Mouse (Mus musculus) inflammation-experienced regulatory T-cells, adult 16 weeks (primary cell): ENCODE results near the gene Lrrc26. TPM values are rescaled to one million over a fixed set of nuclear protein-coding genes. Genes with fewer than 3 reads are reported as not detected.

Source experiments
- polyA plus RNA-seq: library from polyadenylated mRNA; unstranded; fragments of 100-300 nt; shearing (Covaris generic); gene quantifications from one replicate; pipeline ENCODE4 v1.2.1, GENCODE M21; 2017

Gene Lrrc26
- not detected for polyA plus RNA-seq

DNA sequence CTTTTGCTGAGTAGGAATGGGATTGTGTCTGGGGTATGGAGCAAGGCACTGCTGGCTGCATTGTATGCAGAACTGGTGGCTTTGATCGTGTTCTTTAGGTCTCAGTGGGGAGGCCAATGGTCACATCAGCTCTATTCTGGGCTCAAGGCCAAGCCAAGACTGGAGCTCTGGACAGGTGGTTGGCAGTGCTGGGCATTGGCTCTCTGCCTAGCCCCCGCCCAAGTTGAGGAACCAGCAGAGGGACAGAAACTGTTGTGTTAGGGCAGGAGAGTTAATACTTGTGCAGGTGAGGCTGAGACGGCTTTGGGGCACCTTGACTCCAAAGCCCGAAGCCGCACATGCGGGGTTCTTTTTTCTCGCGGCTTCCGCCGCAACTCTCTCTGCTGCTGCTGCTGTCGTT, at the start of gene Lrrc26:
Gene Lrrc26 (plus strand): TSS at position 265 of the 400 bp plus-strand sequence.

GRCm38 (mm10) chr2:25242101-25242506, 47.6 kb upstream of the Lrrc26 start, which contains the start of the genes Rnf208 and Cysrt1:
Gene Rnf208, plus strand, starts transcription at chr2:25242255.
Gene Cysrt1, minus strand, starts transcription at chr2:25242452.

GRCm38 (mm10) chr2:25246183-25247072, 43.3 kb upstream of the Lrrc26 start, which contains the start of gene AL732309.1:
Gene AL732309.1, minus strand, starts transcription at chr2:25246863.

DNA sequence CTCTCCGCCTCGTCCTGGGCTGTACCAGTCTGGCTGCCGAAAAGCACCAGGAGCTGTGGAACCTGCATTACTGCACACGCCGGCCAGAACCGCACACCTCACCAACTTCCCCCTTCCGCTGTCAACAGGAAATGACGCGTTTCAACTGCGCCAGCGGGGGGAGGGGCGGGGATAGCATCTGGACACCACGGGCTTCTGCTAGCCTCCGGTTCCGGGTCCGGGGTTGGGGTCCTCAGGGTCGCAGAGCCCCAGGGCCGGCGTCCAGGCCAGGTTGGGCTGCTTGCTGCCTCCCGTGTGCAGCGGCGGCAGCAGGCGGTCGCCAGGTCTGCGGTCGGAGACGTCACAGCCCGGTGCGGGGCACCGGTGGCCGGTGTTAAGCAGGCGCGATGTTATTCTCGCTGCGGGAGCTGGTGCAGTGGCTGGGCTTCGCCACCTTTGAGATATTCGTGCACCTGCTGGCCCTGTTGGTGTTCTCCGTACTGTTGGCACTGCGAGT, 34.4 kb upstream of the Lrrc26 start, which contains the start of gene Tmem203:
Gene Tmem203 (plus strand): TSS at position 156 of the 496 bp plus-strand sequence.

DNA sequence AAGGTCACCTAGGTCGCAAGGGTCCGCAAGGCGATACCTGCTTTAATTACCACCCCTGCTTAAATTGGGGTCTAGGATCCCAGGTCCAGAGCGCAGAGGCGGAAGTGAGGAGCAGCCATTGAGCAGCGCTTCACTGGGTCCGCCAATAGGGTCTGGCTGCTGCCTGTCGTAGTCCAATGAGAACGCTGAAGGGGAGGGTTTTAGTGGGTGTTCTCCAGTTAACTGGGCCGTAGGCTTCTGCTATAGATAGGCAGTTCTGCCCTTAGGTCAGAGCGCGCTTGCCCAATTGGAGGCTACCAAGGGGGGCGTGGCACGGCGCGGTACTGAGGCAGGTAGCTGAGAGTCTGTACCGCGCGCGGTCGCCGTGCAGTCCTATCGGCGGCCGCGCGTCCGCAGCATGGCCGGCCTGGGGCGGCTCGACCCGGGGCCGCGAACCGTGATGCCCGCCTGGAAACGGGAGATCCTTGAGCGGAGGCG, 27.4 kb upstream of the Lrrc26 start, which contains the start of gene Tprn:
Gene Tprn (plus strand): TSS at position 328 of the 477 bp plus-strand sequence.

DNA sequence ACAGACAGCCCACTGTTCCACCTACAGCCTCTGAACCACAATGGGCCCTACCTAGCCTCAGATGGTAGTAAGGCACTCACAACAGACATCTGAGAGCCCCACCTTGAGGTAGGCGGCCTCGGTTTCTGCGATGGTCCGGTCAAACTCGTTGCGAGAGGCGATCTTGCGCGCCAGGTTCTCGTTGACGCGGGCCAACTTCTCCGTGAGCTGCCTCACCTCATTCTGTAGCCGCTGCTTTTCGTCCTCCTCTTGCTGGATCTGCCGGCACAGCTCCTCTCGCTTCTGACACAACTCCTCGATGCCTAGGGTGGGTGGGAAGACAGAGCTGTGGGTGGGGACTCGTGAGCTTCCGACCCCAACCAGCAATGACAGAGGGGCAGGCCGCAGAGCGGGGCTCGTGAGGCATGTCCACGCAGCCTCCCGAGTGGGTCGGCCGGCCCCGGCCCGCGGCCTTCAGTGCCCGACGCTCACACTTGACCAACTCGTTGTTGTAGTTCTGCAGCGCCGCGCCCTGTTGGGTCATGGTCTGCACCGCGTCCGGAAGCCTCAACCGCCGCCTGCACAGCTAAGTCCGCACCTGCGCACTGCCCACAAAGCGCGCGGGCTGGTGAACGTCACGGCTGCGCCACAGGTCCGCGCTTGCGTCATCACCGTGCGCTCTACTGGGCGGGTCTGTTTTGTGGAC, 17.7 kb upstream of the Lrrc26 start, which contains the start of the genes Ssna1 and Anapc2:
Gene Ssna1 (minus strand): TSS at position 612 of the 685 bp plus-strand sequence.
Gene Anapc2 (plus strand): TSS at position 652 of the 685 bp plus-strand sequence.

DNA sequence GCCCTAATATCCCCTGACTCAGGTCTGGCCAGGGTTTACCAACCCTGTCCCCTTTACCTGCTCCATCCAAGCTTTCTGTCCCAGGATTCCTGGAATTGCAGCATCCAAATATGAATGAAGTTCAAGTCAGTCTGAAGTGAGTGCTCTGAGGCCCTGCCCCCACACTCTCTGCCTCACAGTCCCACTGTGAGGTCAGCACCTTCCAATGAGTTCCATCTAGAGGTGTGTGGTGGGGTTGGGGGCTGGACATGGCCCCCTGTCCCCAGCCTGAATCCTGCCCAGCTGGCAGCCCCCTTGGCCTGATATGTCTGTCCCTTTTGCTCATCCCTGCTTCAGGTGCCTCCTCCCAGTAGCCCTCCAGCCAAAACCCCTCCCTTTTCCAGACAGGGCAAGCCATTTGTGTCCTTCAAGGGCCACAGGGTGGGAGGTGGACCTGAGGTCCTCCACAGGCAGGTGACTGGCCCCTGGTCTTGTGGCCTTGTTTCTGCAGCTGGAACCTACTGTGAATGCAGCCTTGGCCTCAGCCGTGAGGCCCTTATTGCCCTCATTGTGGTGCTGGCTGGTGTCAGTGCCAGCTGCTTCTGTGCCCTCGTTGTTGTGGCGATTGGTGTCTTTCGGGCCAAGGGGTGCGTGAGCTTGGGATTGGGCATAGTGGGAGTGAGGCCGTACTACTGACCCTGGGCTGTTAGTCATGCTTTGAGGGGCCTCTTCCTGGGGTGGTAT, 1.6 kb upstream of the Lrrc26 start, which contains the start of gene Tmem210:
Gene Tmem210 (plus strand): TSS at position 219 of the 723 bp plus-strand sequence.

GRCm38 (mm10) chr2:25318971-25319773, 29.5 kb downstream of the Lrrc26 start, which contains the start of gene Grin1:
Gene Grin1, minus strand, starts transcription at chr2:25319187.

DNA sequence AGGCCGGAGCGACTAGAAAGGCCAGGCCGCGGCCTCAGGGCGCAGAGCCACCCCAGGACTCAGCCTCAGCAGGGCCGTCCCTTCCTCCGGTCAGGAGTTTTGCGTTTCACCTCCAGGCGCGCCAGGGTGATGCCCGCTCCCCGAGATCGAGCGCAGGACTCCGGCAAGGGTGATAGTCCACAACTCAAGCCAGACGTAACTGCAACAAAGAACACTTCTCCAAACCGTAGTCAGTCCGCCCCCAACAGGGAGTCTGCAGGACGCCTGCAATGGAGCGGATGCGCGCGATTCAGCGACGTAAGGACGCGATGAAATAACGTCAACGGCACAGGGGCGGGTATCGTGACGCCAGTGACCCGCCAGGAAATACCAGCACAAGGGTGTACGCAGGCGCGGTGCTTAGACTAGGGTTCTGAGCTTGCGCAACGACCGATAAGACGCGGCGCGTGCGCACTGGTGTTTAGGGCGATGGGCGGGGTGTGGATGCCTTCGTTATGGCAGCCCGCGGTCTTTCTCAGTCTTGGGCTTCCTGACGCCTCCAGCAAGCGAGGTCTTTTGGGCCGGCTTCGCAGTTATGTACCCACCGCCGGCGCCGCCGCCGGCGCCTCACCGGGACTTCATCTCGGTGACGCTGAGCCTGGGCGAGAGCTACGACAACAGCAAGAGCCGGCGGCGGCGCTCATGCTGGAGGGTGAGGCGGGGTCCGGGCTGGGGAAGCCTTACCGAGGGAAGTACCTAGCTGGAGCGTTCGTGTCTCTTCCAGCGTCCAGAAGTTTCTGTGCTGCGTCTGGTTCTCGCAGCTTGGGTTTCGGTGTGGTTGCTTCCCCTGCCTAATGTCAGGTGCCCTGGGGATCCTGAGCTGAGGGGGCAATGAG, 42.8 kb downstream of the Lrrc26 start, which contains the start of gene Man1b1:
Gene Man1b1 (plus strand): TSS at position 53 of the 875 bp plus-strand sequence.

Other genes with a start within 250 kb of the Lrrc26 start
- 45.0 TPM for gene Nsmf, start 235.6 kb upstream of the Lrrc26 start, polyA plus RNA-seq
- gene Entpd8, start 209.6 kb upstream of the Lrrc26 start, polyA plus RNA-seq, result 0.73 TPM
- gene Noxa1, start 194.8 kb upstream of the Lrrc26 start, polyA plus RNA-seq, result 18.1 TPM
- gene Nrarp, start 109.2 kb upstream of the Lrrc26 start, polyA plus RNA-seq, result 0.72 TPM
- 176 TPM for gene Tor4a, start 93.0 kb upstream of the Lrrc26 start, polyA plus RNA-seq
- gene Nelfb, start 78.4 kb upstream of the Lrrc26 start, polyA plus RNA-seq, result 202 TPM
- not detected for gene Stpg3, start 75.3 kb upstream of the Lrrc26 start, polyA plus RNA-seq
- gene Fam166a, start 71.2 kb upstream of the Lrrc26 start, polyA plus RNA-seq, result 1.7 TPM
- 214 TPM for gene Tubb4b, start 65.2 kb upstream of the Lrrc26 start, polyA plus RNA-seq
- gene Slc34a3, start 55.6 kb upstream of the Lrrc26 start, polyA plus RNA-seq, result not detected
- not detected for gene Rnf224, start 53.1 kb upstream of the Lrrc26 start, polyA plus RNA-seq
- gene Rnf208, start 47.7 kb upstream of the Lrrc26 start, polyA plus RNA-seq, result not detected
- not detected for gene Cysrt1, start 47.5 kb upstream of the Lrrc26 start, polyA plus RNA-seq
- gene AL732309.1, start 43.1 kb upstream of the Lrrc26 start, polyA plus RNA-seq, result 8.7 TPM
- gene Tmem203, start 34.5 kb upstream of the Lrrc26 start, polyA plus RNA-seq, result 17.5 TPM
- 5.5 TPM for gene Tprn, start 27.3 kb upstream of the Lrrc26 start, polyA plus RNA-seq
- gene Ssna1, start 17.5 kb upstream of the Lrrc26 start, polyA plus RNA-seq, result 131 TPM
- 120 TPM for gene Anapc2, start 17.4 kb upstream of the Lrrc26 start, polyA plus RNA-seq
- gene Tmem210, start 1.8 kb upstream of the Lrrc26 start, polyA plus RNA-seq, result not detected
- gene Grin1, start 29.3 kb downstream of the Lrrc26 start, polyA plus RNA-seq, result 0.10 TPM
- 23.8 TPM for gene Man1b1, start 42.4 kb downstream of the Lrrc26 start, polyA plus RNA-seq
- gene Dpp7, start 66.4 kb downstream of the Lrrc26 start, polyA plus RNA-seq, result 28.5 TPM
- 18.3 TPM for gene Uap1l1, start 75.8 kb downstream of the Lrrc26 start, polyA plus RNA-seq
- gene Sapcd2, start 82.4 kb downstream of the Lrrc26 start, polyA plus RNA-seq, result 1.2 TPM
- gene Entpd2, start 106.0 kb downstream of the Lrrc26 start, polyA plus RNA-seq, result not detected
- 3.4 TPM for gene Npdc1, start 109.4 kb downstream of the Lrrc26 start, polyA plus RNA-seq
- 10.9 TPM for gene Fut7, start 133.4 kb downstream of the Lrrc26 start, polyA plus RNA-seq
- gene Abca2, start 138.8 kb downstream of the Lrrc26 start, polyA plus RNA-seq, result 30.7 TPM
- gene Clic3, start 166.9 kb downstream of the Lrrc26 start, polyA plus RNA-seq, result 3.9 TPM
- 100 TPM for gene Paxx, start 171.2 kb downstream of the Lrrc26 start, polyA plus RNA-seq
- gene Ptgds, start 180.1 kb downstream of the Lrrc26 start, polyA plus RNA-seq, result not detected
- gene Lcn12, start 204.0 kb downstream of the Lrrc26 start, polyA plus RNA-seq, result not detected
- gene Fbxw5, start 210.8 kb downstream of the Lrrc26 start, polyA plus RNA-seq, result 130 TPM
- gene C8g, start 211.8 kb downstream of the Lrrc26 start, polyA plus RNA-seq, result 10.9 TPM